Mouse (Mus musculus) kidney, postnatal 25 days (tissue): ENCODE measurements around the gene Wdr5.
A peak's percentile ranks its signal among the peaks of the same experiment; 100 is the strongest.

Experiments used
- DNase-seq, 2 experiments: peaks; one replicate each; pipeline ENCODE4 v3.0.0; 2021; ENCODE audit warnings: mixed read lengths in 2 of 2

The Wdr5 gene

DNA sequence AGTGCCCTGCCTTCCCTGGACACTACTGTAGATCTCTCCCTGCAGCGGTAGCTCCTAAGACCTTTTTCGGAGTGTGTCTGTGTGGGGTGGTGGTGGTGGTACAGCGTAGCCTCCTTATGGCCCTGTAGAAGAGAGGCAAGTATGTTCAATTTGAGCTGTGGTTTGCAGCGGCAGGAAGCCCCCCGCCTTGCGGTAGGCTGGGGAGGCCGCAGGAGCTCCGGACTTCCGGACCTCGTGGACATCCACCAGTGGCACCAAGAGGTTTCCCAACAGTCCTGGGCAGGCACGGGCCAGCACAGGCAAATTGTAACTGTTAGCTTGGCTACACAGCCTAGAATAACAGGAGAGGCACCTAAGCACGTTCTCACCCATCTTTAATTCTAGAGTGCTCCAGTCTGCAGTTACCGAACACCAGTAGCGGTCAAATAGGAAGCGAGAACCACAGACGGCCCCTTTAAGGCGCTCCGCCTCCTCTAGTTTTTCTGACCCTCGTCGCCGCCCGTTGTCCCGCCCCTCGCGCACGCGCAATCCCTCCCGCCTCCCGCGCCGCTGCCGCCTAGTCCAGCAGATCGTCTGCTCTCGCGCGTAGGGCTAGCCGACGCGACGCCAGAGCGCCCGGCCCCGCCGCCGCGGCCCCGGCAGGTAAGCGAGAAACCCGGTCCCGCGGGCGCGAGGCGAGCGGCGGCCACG, at the start of gene Wdr5:
Gene Wdr5 (plus strand): TSS at position 519 of the 690 bp plus-strand sequence.
- peak; percentile 95 to 97 for DNase-seq

DNA sequence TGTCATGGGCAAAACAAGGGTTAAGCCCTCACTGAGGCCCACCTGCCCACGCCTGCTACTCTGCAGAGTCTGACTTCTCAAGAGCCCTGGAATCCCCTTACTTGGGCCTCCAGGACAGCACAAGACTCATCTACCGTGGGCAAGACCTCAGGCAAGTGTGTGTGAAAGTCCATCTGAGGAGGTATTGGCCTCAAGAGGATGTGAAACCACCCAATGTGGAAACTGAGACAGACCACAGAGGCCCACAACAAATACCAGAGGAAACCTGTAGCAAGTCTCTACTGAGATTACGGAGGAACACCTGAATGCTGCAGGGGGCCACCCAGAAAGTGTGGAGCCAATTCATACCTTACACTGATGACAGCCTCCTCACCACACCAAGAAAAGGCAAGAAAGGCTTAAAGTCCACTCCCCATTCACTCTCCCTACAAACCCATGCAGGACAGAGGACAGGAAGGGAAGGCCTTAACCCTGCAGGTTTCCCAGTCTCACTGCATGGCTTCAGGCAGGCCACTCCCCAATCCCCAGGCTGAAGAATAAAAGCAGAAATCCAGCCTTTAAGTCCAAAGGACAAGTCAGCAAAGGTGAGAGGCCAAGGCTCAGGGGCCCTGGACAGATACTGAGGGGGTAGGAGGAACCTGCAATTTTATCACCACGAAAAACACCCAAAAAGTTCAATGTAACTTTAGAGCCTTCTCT, 45.5 kb upstream of the Wdr5 start:
- DNase-seq, result no peak

DNA sequence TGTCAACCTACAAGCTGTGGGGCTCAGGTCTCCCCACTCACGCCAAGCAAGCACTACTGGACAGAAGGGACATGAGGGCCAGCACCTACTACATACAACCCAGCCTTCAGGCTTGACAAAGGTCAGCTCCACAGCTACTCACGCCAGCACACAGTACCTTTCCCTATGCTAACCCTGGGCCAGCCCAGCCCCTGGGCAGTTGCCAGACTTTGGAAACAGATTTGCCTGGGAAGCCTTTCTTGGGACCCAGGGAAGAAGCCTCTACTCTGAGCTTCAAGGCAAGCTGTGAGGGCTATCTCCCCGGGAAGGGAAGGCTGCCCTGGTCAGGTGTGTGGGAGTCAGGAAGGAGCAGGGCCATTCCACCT, 45.0 kb upstream of the Wdr5 start:
- peak; percentile 73 to 74 for DNase-seq

DNA sequence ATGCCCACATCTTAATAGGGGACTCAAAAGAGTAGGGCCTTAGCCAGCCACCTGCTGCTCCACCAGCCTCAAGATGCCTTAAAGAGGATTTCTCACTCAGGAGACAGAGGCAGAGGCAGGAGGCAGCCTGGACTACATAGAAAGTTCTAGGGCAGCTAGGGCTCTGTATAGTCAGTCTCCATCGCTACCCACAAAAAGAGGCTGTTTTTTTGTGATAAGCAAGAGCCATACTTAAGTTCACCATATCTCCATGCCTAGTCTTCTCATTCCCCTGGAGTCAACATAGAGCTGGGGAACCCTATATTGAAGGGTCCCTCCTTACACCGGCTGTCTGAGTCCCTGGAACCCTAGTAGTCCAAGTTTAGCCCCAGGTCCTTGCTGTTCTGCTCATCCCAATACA, 44.4 kb upstream of the Wdr5 start:
- DNase-seq, result no peak

DNA sequence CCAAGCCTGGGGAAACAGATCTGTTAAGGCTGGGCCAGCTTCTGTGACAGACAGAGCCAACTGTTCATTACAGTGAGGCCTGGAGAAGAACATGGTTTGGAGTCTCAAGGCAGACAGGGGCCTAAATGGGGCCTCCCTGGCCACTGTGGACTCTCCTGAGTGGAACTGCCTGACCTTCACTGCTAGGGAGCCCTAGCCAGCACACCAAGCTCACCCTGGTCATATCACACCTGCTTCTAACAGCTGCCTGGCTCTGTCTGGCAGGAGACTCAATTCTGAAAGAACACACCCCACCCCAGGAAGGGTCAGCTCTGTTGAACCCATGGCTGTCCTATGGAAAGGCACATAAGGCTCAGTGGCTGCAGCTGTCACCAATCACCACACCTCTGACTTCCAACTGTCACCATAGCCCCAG, 43.8 kb upstream of the Wdr5 start:
- no peak for DNase-seq

DNA sequence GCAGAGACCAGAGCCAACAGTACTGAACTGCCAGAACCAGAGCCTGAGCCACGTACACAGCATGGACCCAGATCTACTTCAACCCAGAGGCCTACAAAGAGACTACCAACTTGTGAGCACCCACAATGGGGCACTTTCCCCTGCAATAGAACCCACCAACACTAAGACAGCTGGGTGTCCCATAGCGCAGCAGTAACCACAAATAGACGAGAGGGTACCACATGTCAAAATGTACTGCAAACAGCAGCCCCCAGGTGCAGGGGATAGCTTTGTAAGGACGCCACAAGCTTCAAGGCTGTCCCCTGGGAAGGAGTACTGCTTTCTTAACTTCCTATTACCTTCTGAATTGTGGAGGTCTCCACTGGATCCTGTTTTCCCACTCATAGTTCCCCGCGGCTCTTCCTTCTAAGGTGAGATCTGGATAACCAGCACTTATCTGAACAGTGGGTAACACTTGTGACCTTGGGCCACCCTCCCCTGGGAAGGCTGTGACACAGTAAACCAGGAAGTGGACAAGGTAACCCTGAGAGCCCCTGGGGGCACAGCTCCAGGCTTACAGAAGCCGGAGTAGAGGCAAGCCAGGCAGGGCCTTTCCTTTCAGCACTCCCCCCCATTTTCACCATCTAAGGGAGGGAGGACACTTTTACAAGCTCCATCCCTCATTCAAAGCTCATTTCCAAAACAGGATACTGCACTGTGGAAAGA, 41.7 kb upstream of the Wdr5 start:
- peak in 1 of 2 experiments; percentile 60 for DNase-seq

DNA sequence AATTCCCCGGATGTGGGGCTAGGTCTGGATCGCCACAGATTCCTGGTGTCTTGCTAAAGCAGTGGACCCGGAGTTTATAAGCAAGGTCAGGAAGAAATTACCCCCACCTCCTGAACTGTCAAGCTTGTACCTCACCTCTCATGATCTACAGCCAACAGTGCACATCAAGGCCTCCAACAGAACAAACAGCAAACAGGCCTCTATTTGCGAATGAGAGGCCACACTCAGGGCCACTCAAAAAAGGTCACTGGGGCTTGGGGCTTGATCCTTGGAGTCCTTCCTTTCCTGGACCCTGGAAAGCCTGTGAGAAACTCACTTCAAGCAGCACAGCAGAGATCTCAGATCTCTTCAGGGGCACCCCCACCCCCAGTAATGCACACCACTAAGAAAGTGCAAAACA, 41.0 kb upstream of the Wdr5 start:
- no peak for DNase-seq

DNA sequence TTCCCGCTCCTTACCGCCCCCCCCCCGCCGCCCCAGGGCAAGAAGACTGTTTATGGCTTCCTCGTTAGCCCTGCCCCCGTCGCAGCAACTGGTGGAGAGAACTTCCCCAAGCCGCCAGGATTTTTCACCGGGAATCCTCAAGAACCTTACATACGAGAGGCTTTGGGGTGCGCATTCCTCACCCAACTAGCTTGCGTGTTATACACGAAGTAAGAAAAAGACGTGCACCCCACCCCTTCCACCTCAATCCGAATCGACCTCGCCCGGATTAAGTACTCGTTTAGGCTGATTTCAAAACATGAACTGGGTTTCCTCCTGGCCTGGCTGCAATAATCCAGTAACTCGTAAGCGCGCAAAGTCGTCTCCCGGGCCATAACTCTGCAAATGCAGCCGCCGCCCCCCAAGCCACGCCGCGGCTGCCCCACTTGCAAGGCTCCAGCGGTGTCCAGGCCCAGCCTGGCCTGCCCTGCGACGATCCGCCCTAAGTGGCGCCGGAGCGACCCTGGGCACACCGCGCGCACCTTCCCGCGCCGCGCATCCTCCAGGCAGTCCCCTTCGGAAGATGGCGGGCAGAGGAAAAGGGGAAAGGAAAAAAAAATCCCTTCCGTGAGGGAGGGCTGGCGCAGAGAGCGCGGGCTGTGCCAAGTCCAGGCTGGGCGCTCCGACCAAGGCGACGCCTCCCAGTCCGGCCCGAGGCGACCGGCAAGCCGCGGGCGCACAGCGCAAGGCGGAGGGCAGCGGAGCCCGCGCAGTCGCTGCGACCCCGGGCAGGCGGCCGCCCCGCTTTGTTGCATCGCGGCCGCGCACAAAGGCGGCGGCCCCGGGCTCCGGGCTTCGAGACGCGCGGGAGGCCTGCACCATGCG, 40.1 kb upstream of the Wdr5 start:
- peak; percentile 46 to 73 for DNase-seq

DNA sequence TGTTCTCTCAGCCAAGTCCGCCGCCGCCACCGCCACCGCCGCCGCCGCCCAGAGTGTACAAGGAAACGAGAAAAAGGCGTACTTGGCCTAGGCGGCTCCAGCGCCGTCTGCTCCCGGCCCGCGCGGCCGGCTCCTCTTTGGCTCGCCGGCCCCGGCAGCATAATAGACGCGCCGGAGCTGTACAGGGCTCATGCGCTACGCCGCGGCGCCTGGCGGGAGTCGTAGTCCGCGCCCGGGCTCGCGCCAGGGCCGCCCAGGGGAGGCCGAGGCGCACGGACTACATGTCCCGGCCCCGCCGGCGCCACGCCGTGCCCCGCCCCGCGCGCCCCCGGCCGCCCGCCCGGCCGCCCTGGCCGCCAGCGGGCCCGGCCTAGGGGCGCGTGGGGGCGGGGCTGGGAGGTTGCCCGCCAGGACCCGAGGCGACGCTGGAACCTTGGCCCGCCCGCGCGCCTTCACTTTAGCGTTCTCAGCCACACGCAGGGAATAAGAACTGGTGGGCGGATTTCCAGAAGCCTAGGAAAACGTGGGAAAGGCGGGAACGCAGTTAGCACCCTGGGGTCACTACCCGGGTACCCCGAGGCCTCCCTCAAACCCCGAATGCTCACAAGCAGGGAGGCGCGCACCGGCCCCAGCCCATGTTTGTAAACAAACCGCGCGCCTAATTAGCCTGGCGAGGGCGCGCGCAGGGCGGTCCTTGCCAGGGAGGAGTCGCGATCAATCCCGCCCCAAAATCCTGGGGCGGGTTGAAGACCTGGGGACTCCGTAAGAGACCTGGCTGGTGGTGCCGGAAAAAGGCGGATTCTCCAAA, 39.3 kb upstream of the Wdr5 start:
- peak; percentile 91 to 97 for DNase-seq

DNA sequence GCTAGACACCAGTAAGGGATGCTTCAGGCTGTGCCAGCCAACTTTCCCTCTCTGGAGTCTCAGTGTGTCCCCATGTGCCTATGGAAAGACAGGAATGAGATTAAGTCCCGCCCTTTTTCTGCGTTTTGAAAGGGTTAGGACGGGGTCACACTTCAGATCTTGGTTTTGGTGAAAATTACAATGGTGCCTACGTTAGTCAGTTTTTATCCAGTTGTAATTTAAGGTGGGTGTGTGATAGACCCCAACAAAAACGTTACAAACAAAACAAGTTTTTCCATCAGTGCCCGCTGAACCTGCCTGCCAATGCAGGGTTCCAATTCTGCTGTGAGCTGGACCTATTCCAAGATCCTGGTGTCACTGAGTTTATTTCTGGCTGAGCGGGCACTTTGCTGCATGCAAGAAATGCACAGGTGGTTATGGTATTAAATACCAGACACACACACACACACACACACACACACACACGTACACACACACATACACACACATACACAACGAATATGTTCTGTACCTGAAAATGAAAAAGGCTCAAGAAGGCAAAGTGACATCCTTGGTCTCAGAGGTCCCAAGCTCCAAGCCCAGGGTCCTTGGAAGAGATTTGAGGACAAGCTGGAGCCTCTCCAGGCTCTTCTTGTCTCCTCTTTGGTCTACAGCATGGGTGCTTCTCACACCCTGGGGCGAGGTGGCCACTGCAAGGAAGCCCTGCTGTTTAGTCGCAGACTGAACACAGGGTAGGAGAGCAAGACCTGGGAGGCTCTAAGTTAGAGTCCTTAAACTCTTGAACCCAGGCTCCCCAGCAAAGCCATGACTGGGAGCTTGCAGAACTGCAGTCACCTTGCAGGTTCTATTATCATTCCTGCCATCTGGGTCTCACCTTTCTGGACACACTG, 38.4 kb upstream of the Wdr5 start:
- DNase-seq, result peak in 1 of 2 experiments; percentile 49

DNA sequence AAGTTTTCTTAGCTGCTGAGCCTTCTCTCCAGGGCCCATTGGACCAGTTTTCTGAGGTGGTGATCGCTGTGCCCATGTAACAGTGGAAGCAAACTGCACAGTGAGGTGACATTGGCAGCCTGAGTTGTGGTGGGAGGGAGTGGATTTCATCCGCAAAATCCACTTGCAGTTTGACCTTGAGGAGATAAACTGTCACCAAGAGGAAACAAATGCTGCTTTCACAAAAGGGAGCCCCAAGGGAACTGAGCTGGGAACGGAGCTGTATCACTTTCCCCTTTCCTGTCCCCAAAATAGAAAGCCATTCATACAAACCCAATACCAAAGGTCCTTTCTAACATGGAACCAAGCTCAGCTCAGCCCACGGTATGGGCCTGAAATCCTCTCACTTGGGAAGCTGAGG, 35.1 kb upstream of the Wdr5 start:
- no peak for DNase-seq

DNA sequence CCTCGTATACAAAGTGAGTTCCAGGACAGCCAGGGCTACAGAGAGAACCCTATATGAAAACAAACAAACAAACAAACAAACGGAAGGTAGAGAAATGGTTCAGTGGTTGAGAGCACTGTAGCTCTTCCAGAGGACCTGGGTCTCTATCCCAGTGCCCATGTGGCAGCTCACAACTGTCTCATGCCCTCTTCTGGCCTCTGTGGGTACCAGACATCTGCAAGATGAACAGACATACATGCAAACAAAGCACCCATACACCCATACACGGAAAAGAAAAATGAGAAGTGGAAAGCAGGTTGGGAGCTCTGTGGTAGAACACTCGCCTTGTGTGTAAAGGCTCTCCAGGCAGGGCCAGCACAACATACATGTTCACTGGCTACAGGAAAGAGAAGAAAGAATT, 34.6 kb upstream of the Wdr5 start:
- no peak for DNase-seq

DNA sequence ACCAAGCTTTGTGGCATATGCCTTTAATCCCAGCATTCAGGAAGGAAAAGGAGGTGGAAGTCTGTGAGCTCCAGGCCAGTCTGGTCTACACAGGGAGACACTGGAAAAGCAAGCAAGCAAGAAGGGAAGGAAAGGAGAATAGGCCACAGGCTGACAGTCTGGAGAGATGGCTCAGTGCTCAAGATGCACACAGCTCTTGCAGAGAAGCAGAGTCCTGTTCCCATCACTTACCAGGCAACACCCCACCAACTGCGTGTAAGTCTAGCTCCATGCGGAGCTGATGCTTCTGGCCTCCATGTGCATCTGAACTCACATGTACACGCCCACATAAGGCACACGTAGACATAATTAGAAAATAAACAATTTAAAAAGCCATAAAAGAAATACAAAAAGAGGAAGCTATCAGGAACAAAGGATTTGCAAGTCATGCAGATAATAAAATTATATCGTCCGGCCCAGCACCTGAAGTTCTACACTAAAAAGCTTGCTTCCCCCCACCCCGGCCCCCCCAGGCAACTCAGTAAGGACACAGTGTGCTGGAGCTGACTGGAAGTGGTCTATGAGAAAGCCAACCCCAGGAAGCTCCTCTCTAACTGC, 32.6 kb upstream of the Wdr5 start:
- no peak for DNase-seq

DNA sequence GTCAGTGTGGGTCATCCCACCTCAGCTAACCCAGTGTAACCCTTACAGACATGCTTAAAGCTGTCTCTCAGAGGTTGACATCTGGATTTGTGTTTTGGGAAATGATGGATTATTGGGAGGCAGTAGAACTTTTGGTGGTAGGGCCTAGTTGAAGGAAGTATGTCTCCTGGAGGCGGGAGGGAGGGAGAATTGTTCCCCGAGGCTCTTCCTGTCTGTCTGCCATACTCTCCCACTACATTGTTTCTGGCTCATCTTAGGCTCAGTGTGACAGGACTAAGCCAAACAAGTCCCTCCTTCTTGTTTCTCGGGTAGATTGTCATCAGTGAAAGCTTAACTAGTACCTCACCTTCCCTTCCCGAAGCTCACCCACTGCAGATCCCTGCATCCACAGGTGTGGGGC, 28.2 kb upstream of the Wdr5 start:
- DNase-seq, result no peak

DNA sequence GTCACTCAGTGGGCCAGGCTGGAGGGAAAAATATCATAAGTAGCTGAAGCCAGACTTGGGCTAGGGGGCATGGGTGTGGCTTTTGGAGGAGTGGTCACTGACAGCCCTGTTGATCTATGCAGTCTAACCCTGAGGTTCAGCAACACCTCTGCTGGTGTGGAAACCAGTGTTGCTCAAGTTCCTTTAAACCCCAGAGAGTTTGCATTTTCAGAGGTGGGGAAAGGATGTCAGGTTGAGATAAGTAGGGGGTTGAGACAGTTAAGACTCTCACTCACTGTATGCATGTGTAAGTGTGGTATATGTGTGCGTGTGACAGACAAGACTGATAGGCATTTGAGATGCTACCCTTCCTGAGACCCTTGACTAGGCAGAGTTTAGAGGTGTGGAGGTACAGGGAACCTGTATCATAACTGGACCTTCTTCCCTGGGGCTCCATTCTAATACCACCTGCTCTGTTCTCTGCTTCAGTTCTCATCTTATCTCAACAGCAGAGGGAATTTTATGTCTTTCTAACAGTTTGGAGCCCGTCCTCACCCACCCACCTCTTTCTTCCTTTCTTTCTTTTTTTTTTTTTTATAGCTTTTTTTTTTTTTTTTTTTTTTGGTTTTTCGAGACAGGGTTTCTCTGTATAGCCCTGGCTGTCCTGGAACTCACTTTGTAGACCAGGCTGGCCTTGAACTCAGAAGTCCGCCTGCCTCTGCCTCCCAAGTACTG, 27.5 kb upstream of the Wdr5 start:
- no peak for DNase-seq

DNA sequence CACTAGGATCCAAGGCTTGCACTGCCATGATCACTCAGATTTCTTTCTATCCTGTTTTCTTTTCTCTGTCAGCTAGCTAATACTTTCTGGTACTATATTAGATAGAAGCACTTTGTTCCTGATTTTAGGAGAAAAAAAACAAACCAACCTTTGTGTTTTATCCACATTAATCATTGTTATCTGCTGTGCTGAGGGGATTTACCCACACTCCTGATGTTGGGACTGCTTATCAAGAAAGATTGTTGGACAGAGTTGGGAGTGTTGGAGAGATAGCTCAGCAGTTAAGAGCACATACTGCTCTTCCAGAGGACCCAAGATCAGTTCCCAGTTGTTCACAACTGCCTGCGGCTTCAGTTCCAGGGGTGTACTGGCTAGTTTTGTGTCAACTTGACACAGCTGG, 26.6 kb upstream of the Wdr5 start:
- DNase-seq, result no peak

DNA sequence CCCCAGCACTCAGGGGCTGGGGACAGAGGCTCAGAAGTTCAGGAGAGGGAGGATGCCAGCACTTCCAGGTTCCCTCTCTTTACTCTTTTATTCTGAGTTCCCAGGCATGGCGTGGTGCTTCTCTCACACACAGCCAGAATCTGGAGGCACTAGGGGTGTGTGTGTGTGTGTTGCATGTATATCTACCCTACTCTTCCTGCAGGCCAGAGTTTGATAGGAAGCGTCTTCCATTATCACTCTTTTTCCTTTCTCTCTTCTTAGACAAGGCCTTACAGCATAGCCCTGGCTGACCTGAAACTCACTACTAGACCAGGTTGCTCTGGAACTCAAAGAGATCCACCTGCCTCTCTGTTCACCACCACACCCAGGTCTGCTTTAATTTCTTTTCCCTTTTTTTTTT, 24.0 kb upstream of the Wdr5 start:
- DNase-seq, result no peak

DNA sequence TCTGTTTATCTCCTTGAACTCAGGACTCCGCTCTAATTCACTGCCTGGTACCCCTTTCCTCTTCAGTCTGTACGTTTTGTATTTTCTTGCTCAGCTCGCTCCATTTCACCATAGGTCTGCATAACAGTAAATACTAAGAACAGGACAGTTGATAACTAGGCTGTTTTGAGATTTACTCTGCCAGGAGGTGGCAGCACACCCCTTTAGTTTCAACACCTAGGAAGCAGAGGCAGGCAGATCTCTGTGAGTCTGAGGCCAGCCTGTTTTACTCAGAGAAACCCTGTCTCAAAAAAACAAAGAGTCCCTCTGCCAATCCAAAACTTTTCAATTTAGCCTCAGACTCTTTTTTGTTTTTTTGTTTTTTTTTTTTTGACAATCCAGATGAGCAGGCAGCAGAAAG, 21.0 kb upstream of the Wdr5 start:
- DNase-seq, result peak in 1 of 2 experiments; percentile 35

DNA sequence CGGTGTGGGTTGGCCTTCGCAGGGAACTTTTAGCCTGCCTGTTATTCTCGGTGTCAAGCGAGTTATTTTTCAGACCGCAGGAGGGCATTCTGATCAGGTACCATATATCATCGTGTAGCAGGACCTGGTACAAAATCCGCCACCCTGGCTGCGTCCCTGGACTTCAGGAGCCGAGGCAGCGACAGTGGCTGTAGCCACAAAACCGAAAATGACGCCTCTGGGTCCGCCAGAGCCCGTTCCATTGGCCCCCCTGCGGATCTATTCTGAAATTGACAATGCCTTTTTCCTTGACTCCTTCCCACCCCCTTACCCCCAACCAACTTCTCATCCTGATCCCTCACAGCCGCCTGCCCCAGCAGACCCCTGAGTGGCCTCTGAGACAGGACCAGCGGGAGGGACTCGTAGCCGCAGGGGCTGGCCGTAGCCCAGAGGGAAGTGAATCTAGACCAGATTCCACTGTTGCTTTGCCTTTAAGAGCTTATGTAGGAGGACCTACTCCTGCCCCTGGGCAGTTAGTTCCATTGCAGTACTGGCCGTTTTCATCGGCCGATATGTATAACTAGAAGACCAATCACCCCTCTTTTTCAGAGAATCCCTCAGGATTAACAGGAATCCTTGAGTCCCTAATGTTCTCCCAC, 18.4 kb upstream of the Wdr5 start:
- DNase-seq, result no peak
